Mouse (Mus musculus) G1E (cell line): ENCODE results near the gene Dpy19l1.
A peak's percentile ranks its signal among the peaks of the same experiment; 100 is the strongest.

Experiments
- CTCF ChIP-seq: IDR thresholded peaks from 2 replicates; pipeline ENCODE4 v1.5.1; 2012; ENCODE audit warnings: low read depth, low read length, inconsistent platforms, mixed read lengths
- GATA1 ChIP-seq: IDR thresholded peaks from 2 replicates; pipeline ENCODE4 v1.6.1; 2012; ENCODE audit warnings: borderline replicate concordance, low read length, inconsistent platforms, mixed read lengths
- POLR2AphosphoS5 ChIP-seq: IDR thresholded peaks from 2 replicates; pipeline ENCODE4 v1.6.1; 2012; ENCODE audit warnings: low read depth, low read length, inconsistent platforms; ENCODE audit not compliant: insufficient replicate concordance
- TAL1 ChIP-seq: conservative IDR thresholded peaks from 2 replicates; pipeline ENCODE4 v1.6.1; 2012; ENCODE audit warnings: low read depth, low read length, inconsistent platforms, mixed read lengths

DNA sequence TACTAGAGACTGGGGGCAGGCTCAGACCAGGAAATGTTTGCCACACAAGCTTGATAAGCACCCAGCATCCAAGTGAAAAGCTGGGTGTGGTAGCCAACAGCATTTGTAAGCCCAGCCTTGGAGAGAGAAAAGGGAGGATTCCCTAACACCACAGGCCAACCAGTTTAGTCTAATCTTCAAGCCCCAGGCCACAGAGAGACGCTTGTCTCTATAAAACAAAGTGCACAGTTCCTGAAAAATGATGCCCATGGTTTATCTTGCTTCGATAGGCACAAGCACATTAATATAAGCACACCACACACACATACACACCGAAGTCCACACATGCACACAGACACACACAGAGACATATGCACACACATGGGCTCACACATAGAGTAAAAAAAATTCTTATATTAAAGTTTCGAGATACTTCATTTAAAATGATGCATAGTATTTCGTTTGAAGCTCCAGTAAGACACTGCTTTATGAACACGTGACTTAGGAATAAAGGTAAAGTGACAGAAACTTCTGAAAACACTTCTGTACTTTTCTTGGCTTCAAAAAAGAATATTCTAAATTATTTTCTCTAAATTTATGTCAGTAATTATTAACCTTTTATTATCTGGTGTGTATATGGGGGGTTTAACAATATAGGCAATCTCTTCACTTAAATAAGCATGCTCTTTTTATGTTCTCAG is 14.4 kb downstream of the Dpy19l1 start:
- TF ChIP-seq GATA1 (no peak), CTCF (no peak), POLR2AphosphoS5 (no peak), TAL1 (peak; percentile 79)
